Mouse (Mus musculus): ENCODE data around the gene Klhdc8b.

The Klhdc8b gene

DNA sequence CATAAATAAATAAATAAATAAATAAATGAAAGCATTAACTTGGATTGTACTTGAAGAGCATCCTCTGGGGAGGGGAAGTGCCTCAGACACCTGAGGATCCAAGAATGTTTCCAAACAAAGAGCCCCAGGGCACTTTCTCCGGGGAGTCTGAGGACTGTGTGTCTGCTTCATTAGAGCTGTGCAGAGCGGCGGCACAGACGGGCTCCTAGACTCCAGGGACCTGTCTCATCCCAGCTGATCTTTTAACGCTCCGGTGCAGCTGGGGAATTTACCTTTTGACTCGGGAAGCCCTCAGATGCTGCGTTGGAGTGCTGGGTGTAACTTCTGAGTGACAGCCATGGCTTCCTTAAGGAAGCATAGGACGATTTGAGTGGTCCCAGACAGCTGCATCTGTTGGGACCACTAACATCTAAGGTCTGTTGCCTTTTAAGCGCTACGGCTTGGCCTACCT lies at the start of gene Klhdc8b:
Gene Klhdc8b, minus strand, starts transcription at position 401 of the 451 bp plus-strand sequence.
- DNase-seq (ENCODE audit: low spot score), result no peak

DNA sequence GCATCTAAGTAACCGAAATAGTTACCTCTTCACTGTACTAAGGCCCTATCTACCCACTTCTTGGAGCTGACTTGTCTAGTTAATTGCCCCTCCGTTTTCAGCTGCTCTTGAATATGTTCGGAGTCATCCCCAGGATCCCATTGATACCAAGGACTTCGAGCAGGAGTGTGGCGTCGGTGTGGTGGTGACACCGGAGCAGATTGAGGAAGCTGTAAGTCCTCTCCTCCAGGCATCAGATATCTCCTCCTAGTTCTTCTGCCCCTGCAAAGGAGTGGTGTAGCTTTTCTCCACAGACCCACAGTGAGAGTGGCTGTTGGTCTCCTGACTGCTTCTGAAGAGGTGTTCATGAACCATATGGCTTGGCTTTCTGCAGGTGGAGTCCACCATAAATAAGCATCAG lies 47.4 kb upstream of the Klhdc8b start:
- DNase-seq (ENCODE audit: low spot score), result no peak

DNA sequence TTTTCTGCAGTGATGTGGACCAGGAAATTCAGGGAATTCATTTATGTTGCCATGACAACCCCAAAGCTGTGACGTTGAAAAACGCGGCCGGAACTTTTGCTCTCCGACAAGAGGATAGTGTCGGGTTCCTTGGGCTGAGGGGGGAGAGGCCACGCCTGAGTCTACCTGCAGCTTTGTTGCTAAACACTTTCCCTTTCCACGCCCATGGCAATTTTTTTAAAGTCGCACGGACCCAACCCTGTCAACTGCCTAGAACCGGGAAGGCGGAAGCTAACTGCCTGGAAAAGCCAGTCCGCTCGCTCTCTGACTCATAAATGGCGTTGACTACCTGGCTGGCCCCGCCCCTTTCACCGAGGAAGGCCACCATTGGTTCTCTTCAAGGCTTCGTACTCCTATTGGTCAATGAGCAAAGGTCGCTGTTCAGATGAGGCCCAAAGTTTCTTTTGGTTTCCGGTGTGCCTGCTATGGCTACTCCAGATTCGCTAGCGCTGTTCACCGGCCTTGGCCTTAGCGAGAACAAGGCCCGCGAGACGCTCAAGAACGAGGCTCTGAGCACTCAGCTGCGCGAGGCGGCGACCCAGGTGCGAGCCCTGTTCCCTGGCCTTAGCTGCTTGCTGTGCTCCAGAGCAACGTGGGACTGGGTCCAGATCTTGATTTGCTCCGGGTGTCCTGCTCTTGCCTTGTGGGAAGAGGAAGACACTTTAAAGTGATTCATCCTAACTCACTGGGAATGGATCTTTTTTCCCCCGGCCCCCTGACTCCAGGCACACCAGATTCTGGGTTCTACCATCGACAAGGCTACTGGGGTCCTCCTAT lies 46.4 kb upstream of the Klhdc8b start, which contains the start of gene Qars:
Gene Qars, plus strand, starts transcription at position 88 of the 816 bp plus-strand sequence.
- peak; percentile 98 for DNase-seq (ENCODE audit: low spot score)

DNA sequence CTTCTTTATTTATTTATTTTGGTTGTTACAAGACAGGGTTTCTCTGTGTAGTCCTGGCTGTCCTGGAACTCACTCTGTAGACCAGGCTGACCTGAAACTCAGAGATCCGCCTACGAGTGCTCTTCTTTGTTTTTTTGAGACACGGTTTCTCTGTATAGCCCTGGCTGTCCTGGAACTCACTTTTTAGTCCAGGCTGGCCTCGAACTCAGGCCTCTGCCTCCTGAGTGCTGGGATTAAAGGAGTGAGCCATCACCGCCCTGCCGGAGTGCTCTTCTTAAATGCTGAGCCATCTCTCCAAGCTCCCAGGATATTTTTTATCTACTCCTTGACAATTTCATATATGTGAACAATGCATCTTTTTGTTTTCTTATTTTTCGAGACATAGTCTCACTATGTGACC lies 45.5 kb upstream of the Klhdc8b start:
- no peak for DNase-seq (ENCODE audit: low spot score)

DNA sequence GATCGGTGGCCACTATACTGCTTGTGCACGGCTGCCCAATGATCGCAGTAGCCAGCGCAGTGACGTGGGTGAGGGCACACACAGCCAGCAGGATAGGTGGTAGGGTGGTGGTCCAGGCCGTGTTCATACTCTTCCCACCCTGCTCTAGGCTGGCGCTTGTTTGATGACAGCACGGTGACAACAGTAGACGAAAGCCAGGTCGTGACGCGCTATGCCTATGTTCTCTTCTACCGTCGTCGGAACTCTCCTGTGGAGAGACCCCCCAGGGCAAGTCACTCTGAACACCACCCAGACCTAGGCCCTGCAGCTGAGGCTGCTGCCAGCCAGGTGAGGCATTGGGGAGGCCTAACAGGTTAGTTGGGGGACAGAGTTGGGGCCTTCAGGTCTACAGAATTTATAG lies 38.6 kb upstream of the Klhdc8b start:
- no peak for DNase-seq (ENCODE audit: low spot score)

DNA sequence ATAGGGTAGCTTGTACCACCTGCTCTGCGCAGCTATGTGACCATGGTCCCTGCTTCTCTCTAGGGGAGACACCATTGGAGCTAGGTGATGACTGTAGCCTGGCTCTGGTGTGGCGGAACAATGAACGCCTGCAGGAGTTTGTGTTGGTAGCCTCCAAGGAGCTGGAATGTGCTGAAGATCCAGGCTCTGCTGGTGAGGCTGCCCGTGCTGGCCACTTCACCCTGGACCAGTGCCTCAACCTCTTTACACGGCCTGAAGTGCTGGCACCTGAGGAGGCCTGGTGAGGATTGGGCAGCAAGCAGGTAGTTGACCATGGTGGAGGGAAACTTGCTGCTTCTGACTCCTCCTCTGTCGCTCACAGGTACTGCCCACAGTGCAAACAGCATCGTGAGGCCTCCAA lies 37.9 kb upstream of the Klhdc8b start:
- DNase-seq (ENCODE audit: low spot score), result no peak

DNA sequence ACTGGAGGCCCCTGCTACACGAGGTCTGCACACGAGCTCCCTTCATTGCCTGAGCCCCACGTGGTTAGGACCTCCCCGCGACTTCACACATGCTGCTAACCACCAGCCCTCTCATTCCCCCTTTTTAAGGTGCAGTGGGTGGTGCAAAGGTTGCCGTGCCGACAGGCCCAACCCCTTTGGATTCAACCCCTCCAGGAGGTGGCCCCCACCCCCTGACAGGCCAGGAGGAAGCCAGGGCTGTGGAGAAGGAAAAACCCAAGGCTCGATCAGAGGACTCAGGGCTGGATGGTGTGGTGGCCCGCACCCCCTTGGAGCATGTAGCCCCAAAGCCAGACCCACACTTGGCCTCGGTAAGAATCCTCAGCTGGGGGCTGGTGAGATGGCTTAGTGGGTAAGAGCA lies 33.5 kb upstream of the Klhdc8b start:
- no peak for DNase-seq (ENCODE audit: low spot score)

DNA sequence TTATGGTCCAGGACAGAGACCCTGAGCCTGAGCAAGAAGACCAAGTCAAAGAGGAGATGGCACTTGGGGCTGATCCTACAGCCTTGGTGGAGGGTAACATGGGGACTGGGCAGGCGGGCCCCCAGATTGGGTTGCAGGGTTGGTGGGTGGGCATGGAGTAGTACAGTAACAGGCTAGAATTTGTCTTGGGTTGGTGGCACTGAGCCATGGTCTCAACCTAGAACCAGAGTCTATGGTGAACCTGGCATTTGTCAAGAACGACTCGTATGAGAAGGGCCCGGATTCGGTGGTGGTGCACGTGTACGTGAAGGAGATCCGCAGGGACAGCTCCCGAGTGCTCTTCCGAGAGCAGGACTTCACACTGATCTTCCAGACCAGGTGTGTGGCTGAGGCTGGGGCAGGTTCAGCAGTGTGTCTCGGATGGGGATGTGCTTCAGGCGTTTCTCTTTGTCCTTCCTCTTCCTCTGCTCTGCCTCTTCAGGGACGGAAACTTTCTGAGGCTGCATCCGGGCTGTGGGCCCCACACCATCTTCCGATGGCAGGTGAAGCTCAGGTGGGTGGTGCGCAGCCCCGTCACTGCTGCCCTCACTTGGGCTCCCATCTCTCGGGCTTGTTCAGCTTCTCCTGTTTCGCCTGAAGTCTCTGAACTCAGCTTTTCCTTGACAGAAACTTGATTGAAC lies 32.9 kb upstream of the Klhdc8b start:
- DNase-seq (ENCODE audit: low spot score), result no peak

DNA sequence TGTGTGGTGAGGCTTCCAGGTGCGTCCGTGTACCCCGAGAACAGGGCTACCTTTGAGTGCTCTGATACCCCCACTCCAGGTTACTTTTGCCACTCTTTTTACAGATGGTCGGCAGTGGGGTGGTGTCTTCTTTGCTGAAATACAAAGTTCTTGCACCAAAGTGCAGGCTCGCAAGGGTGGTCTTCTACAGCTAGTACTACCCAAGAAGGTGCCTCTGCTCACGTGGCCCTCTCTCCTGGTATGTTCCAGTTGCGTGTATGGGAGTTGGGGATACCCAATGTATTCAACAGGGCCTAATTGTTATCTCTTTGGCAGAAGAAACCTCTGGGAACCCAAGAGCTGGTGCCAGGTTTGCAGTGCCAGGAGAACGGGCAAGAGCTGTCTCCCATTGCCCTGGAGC lies 31.9 kb upstream of the Klhdc8b start:
- DNase-seq (ENCODE audit: low spot score), result no peak

DNA sequence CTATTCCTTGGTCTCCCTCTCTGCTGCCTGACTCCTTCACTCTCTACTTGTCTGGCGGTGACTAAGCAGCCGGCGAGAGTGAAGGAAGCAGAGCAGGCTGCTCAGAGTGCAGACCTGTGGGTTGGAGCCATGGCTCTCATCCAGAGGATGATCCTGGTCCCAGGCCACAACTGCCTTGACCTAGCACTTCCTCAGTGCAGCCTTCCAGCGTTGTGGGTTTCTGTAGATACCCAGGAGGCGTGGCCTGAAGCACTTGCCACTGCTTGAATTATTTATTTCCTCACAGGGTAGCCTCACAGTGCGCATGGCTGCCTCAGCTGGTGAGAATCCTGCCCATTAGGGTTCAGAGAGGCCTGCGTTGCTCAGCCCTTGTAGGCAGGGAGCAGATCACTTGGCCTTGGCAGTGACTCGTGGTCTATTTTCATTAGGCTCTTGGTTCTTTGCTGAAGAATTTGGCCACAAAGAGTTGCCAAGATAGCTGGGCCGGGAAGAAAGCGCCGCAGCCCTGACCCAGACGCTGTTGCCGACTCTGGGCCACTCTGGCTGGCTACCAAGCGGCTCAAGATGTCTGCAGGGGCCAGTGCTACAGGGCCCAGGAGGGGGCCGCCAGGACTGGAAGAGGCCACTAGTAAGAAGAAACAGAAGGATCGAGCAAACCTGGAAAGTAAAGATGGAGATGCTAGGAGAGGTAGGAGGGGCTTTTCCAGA lies 30.8 kb upstream of the Klhdc8b start:
- no peak for DNase-seq (ENCODE audit: low spot score)

DNA sequence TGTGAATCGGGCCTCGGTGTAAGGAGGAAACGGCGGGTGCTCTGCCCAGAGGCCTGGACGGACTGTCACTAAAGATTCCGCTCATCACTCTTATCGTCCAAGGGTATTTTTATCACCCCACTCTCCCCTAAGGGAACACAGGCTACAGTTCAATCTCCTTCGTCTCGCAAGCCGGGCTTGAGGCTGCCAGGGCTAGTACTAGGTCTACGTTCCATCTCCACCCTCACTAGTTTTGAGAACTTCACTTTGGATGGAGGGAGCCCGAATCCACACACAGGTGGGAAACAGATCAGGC lies 29.9 kb upstream of the Klhdc8b start:
- DNase-seq (ENCODE audit: low spot score), result no peak

DNA sequence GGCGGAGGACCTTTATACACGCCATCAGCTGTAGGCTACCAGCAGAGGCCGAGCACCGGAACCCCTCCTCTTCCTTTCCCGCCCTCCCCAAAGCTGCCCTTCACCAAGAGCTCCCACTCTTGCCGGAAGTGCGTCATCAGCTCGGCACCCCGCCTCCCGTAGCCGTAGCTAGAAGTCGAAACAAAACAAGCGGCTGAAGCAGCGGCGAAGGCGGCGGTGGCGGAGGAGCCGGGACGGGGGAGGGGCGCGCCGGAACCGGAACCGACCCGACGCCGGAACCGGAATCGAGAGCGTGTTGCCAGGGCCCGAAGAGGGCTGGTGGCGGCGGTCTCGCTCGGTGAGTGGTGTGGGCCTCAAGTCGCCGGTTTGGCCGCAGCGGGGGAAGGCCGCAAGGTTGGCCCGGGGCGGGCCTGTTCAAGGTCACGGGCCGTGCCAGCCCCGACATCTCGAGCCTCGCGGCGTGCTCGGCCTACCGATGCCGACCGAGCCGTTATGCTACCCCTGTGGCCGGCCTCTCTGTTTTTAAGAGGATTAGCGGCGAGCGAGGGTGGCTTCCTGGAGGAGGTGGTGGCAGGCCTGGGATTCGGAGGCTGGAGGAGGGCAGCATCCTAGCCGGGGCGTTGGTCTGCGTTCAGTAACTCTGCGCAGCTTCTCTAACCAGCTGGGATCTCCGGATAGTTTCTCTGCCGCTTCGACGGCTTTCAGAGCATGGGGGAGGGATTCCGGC lies 29.3 kb upstream of the Klhdc8b start, which contains the start of gene Usp19:
Gene Usp19, plus strand, starts transcription at position 44 of the 727 bp plus-strand sequence.
- DNase-seq (ENCODE audit: low spot score), result peak; percentile 99

DNA sequence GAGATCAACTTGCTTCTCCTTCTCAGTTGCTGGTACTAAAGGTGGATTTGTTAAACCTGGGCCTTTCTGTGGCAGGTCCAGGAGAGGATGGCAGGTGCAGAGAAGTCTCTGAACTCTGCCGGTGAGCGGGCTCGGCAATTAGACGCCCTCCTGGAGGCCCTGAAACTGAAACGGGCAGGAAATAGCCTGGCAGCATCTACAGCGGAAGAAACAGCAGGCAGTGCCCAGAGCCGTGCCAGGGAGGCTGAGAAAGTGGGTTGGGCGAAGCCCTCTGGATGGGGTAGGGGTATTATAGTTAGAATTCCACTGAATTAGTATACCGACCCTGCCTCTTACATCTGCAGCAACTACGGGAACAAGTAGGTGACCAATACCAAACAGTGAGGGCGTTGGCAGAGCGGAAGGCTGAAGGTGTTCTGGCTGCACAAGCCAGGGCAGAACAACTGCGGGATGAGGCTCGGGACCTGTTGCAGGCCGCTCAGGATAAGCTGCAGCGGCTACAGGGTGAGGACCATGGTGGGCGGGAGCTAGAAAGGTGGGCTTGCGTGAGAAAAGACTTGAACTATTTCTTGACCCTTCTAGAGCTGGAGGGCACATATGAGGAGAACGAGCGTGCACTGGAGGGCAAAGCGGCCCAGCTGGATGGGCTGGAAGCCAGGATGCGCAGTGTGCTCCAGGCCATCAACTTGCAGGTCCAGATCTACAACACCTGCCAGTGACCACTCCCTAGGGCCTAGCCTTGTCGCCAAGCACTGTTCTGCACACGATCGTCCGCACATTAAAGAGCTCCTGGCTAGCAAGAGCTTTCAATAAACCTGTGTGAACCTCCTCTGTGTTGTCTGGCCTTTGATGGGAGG lies 28.5 kb upstream of the Klhdc8b start:
- no peak for DNase-seq (ENCODE audit: low spot score)

DNA sequence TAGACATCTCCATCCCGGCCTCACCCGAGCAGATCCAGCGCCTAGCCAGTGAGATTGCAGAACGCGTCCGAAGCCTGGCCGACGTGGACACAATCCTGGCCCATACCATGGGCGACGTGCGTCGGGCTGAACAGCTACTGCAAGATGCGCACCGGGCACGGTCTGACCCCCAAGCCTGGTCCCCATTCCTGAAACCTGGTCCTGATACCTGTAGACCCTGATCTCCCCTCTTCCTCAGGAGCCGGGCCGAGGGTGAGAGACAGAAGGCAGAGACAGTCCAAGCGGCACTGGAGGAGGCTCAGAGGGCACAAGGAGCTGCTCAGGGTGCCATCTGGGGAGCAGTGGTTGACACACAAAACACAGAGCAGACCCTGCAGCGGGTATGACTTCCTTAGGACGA lies 27.8 kb upstream of the Klhdc8b start:
- DNase-seq (ENCODE audit: low spot score), result no peak

DNA sequence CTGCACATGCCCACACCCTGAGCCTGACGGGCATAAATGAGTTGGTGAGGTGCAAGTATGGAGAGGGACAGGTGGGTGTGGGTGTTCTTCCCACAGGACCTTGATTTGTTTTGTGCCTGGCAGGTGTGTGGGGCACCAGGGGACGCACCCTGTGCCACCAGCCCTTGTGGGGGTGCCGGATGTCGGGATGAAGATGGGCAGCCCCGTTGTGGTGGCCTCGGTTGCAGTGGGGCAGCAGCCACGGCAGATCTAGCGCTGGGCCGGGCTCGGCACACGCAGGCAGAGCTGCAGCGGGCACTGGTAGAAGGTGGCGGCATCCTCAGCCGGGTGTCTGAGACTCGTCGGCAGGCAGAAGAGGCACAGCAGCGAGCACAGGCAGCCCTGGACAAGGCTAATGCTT lies 27.0 kb upstream of the Klhdc8b start:
- DNase-seq (ENCODE audit: low spot score), result no peak

DNA sequence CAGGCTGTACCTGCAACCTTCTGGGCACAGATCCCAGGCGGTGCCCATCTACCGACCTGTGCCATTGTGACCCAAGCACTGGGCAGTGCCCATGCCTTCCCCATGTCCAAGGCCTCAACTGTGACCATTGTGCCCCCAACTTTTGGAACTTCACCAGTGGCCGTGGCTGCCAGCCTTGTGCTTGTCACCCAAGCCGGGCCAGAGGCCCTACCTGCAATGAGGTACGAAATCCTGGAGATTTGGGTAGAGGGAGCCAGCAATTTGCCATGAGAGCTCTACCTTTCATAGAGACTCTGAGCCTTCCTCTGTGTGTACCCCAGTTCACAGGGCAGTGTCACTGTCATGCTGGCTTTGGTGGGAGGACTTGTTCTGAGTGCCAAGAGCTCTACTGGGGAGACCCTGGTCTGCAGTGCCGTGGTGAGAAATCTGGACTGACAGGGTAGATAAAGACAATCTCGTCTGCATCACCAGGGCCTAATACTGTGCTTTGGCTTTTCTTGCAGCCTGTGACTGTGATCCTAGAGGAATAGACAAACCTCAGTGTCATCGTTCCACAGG lies 25.7 kb upstream of the Klhdc8b start:
- no peak for DNase-seq (ENCODE audit: low spot score)

DNA sequence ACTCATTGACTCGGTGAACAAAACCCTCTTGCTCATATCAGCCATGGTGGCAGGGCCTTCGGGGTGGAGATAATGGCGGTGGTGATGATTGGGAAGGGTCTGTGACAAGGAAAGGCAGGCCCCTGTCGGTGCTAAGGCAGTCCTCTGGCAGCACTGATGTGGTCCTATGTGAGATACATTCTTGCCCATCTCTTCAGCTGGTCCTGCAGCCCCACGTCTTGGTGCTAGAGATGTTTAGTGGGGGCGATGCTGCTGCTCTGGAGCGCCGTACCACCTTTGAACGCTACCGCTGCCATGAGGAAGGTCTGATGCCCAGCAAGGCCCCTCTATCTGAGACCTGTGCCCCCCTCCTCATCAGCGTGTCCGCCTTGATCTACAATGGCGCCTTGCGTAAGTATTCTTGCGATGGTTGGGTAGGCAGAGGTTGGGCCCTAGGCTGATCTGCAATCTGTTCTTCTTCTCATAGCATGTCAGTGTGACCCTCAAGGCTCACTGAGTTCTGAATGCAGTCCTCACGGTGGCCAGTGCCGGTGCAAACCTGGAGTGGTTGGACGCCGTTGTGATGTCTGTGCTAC lies 24.0 kb upstream of the Klhdc8b start:
- DNase-seq (ENCODE audit: low spot score), result no peak

DNA sequence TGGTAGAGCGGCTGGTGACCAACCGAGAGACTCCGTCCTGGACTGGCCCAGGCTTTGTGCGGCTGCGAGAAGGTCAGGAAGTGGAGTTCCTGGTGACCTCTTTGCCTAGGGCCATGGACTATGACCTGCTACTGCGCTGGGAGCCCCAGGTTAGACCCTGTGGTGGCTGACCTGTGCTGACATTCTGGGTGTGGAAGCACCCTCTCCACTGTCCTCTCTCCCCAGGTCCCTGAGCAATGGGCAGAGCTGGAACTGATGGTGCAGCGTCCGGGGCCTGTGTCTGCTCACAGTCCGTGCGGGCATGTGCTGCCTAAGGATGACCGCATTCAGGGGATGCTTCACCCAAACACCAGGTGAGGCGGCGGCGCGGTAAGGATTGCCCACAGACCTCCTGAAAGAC lies 22.6 kb upstream of the Klhdc8b start:
- no peak for DNase-seq (ENCODE audit: low spot score)

DNA sequence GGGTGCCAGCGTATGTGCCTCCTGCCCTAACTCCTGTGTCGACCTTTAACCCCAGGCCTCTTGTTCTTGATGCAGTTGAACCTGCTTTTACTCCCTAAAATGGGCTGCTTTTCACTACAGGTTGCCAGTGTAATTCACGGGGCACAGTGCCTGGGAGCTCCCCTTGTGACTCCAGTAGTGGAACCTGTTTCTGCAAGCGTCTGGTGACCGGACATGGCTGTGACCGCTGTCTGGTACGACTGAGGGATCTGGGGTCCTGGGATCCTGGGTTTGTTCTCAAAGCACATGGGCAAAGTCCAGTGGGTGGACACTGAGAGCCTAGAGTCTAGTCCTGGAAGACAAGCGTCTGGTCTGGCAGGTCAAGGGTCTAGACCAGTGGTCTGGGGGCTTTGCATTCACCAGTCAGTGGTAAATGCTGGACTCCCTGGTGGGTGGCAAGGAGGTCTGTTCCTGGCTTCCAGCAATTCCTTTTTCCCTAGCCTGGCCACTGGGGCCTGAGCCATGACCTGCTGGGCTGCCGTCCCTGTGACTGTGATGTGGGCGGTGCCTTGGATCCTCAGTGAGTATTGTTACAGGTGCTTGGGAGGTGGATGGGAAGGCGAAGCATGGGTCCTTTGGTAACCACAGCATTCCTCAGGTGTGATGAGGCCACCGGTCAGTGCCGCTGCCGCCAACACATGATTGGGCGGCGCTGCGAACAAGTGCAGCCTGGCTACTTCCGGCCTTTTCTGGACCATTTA lies 21.8 kb upstream of the Klhdc8b start:
- no peak for DNase-seq (ENCODE audit: low spot score)
